Comparison of ENCODE assay signal across 20 mouse cellular contexts in the genomic region with DNA sequence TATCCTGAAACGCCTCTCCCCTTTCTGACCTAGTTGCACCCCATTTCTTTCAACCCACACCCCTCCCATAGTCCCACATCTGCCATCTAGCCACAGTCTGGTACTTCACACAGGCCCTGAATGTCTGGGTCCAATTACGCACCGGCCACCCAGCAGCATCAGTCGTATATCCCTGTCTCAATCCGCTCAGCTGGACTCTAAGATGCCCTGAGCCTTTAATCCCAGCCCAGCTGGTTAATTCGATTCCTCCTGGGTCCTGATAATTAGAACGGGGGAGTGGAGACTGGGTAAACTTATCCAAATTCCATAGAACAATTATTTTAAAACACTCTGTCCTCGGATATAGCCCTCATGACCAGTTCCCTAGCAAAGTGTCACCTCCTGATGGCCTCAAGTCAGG. TPM values are rescaled to one million over a fixed set of nuclear protein-coding genes. Genes with fewer than 3 reads are reported as not detected.
A peak's percentile ranks its signal among the peaks of the same experiment; 100 is the strongest.
DNase-seq lines count a peak whose midpoint lies in the region; ATAC-seq and TF ChIP-seq lines count a peak whose summit lies in the region.
"Had no signal": no experiment of that assay in that cellular context is flagged by ENCODE, and none has a peak within 500 bp of the region (broad histone marks: within the 10 kb centered on the region; RNA-seq: fewer than 3 reads in every experiment).

No protein-coding gene starts in this region.

- H3K4me1 ChIP-seq in liver, embryonic 12.5 days: peaks cover 92% of the 10 kb centered on the region
- H3K4me1 ChIP-seq in stomach, embryonic 16.5 days (ENCODE audit: control insufficient read depth, insufficient read depth, low read length): 0 out of 2 replicates have a peak, but pooled peaks cover 2% of the 10 kb centered on the region
- no peaks in the 10 kb centered on the region for H3K4me1 ChIP-seq in stomach, postnatal 0 days (replicated peaks; ENCODE audit: control insufficient read depth, insufficient read depth)
- H3K4me1 ChIP-seq: forebrain, embryonic 15.5 days had no signal

- peaks cover 64% of the 10 kb centered on the region for H3K36me3 ChIP-seq in liver, embryonic 12.5 days
- H3K36me3 ChIP-seq in stomach, embryonic 16.5 days (ENCODE audit: control insufficient read depth, insufficient read depth, low read length): no peaks in the 10 kb centered on the region
- no peaks in the 10 kb centered on the region for H3K36me3 ChIP-seq in stomach, postnatal 0 days (ENCODE audit: control insufficient read depth, insufficient read depth, low read length)
- H3K36me3 ChIP-seq: forebrain, embryonic 15.5 days; heart, embryonic 10.5 days had no signal

- 77% methylated on average over 8 of the region's 8 CpGs for WGBS in liver, embryonic 12.5 days (ENCODE audit: insufficient replicate concordance)
- 62% methylated on average over 8 of the region's 8 CpGs for WGBS in stomach, embryonic 16.5 days
- WGBS in stomach, postnatal 0 days: 50% methylated on average over 8 of the region's 8 CpGs

- TF ChIP-seq CTCF in stomach, postnatal 0 days (IDR thresholded peaks at IDR 0.05; ENCODE audit: low read depth): no peak

- TF ChIP-seq EP300 in stomach, postnatal 0 days (optimal IDR thresholded peaks at IDR 0.05): no peak

- H3K4me2 ChIP-seq in liver, embryonic 12.5 days: no peak overlapping the region
- no peak overlapping the region for H3K4me2 ChIP-seq in stomach, embryonic 16.5 days (ENCODE audit: low read depth, low read length)
- H3K4me2 ChIP-seq in stomach, postnatal 0 days (replicated peaks; ENCODE audit: low read depth): no peak overlapping the region
- H3K4me2 ChIP-seq: forebrain, embryonic 15.5 days; hindbrain, embryonic 13.5 days had no signal

- H3K9ac ChIP-seq in liver, embryonic 12.5 days: no peak overlapping the region
- peak overlapping the region; percentile 21; the same call in 1 of the 2 replicates for H3K9ac ChIP-seq in stomach, embryonic 16.5 days (ENCODE audit: low read length)
- no peak overlapping the region for H3K9ac ChIP-seq in stomach, postnatal 0 days (ENCODE audit: low read length)
- H3K9ac ChIP-seq: forebrain, embryonic 15.5 days; hindbrain, embryonic 13.5 days had no signal

- H3K27me3 ChIP-seq in liver, embryonic 12.5 days (replicated peaks): peaks cover 33% of the 10 kb centered on the region
- peaks cover 3% of the 10 kb centered on the region; the same call in 1 of the 2 replicates for H3K27me3 ChIP-seq in stomach, embryonic 16.5 days (ENCODE audit: control insufficient read depth, insufficient read depth, low read length)
- no peaks in the 10 kb centered on the region for H3K27me3 ChIP-seq in stomach, postnatal 0 days (ENCODE audit: control insufficient read depth, insufficient read depth, low read length)
- H3K27me3 ChIP-seq: forebrain, embryonic 15.5 days had no signal

- DNase-seq in liver (no peak), adipocyte (ENCODE audit: low spot score) (no peak)
- DNase-seq in stomach, postnatal 0 days (ENCODE audit: low spot score): no peak
- peak; percentile 39 for DNase-seq in retina, embryonic 14.5 days (ENCODE audit: low spot score)
- no peak for DNase-seq in layer of hippocampus, postnatal 36 days
- DNase-seq: adrenal gland, postnatal 14 days; cerebellum, adult 11-12 months; cerebellum, adult 9-10 months; cerebellum, postnatal 36 days; gastrocnemius, postnatal 36 days; heart, adult 11 months; heart, postnatal 10 days had no signal

- ATAC-seq in liver, embryonic 12.5 days: no peak
- ATAC-seq in stomach, embryonic 16.5 days (ENCODE audit: insufficient read depth, low FRiP score): no peak
- no peak for ATAC-seq in stomach, postnatal 0 days (ENCODE audit: low FRiP score, low TSS enrichment)
- ATAC-seq: forebrain, embryonic 15.5 days had no signal

- H3K9me3 ChIP-seq in liver, embryonic 12.5 days (replicated peaks): no peaks in the 10 kb centered on the region
- H3K9me3 ChIP-seq in stomach, embryonic 16.5 days (replicated peaks; ENCODE audit: control insufficient read depth, low read length): no peaks in the 10 kb centered on the region
- no peaks in the 10 kb centered on the region for H3K9me3 ChIP-seq in stomach, postnatal 0 days (ENCODE audit: control insufficient read depth, low read length)
- H3K9me3 ChIP-seq: forebrain, embryonic 15.5 days; heart, embryonic 10.5 days; hindbrain, embryonic 13.5 days had no signal

- no peak overlapping the region for H3K4me3 ChIP-seq in liver, embryonic 12.5 days
- H3K4me3 ChIP-seq in stomach, embryonic 16.5 days (replicated peaks; ENCODE audit: low read length): no peak overlapping the region
- no peak overlapping the region for H3K4me3 ChIP-seq in stomach, postnatal 0 days (ENCODE audit: low read depth, low read length)
- H3K4me3 ChIP-seq: forebrain, embryonic 15.5 days; heart, embryonic 10.5 days; hindbrain, embryonic 13.5 days had no signal

- H3K27ac ChIP-seq in liver, embryonic 12.5 days: peak overlapping the region; percentile 79
- no peak overlapping the region for H3K27ac ChIP-seq in stomach, embryonic 16.5 days (ENCODE audit: low read length)
- H3K27ac ChIP-seq in stomach, postnatal 0 days (replicated peaks): no peak overlapping the region
- H3K27ac ChIP-seq: forebrain, embryonic 15.5 days; heart, embryonic 10.5 days; hindbrain, embryonic 13.5 days had no signal

RNA-seq across cellular contexts. Expression of a gene that starts 9.6 kb away (rescaled TPM):
- 162 and 171 TPM in 2 replicates for polyA plus RNA-seq in liver, embryonic 12.5 days (2016; fragmentation: Nextera tagmentation; extraction: Ambion mirVana)
- 14.3 and 22.0 TPM in 2 replicates for polyA plus RNA-seq in stomach, embryonic 16.5 days (2015; fragmentation: Nextera tagmentation; extraction: Ambion mirVana)
- 6.6 and 6.8 TPM in 2 replicates for polyA plus RNA-seq in stomach, postnatal 0 days (2015; fragmentation: Nextera tagmentation; extraction: Ambion mirVana)
- total RNA-seq in layer of hippocampus, postnatal 36 days (2021): not detected
- total RNA-seq: adrenal gland, adult 18-20 months; gastrocnemius, postnatal 36 days; heart, postnatal 10 days had no signal
- polyA plus RNA-seq: C2C12; heart, embryonic 14.5 days had no signal

RNA-seq across cellular contexts. Expression of a gene that starts 14.4 kb away (rescaled TPM):
- polyA plus RNA-seq in liver, embryonic 12.5 days (2016; fragmentation: Nextera tagmentation; extraction: Ambion mirVana): 0.81 and 0.86 TPM in 2 replicates
- 1.7 and 1.8 TPM in 2 replicates for polyA plus RNA-seq in stomach, embryonic 16.5 days (2015; fragmentation: Nextera tagmentation; extraction: Ambion mirVana)
- polyA plus RNA-seq in stomach, postnatal 0 days (2015; fragmentation: Nextera tagmentation; extraction: Ambion mirVana): 0.45 and 0.71 TPM in 2 replicates
- 10 to 100 TPM; 11.8 to 12.1 TPM for total RNA-seq in layer of hippocampus, postnatal 36 days (2021)

RNA-seq across cellular contexts. Expression of a gene that starts 19.0 kb away (rescaled TPM):
- 21.1 and 21.2 TPM in 2 replicates for polyA plus RNA-seq in liver, embryonic 12.5 days (2016; fragmentation: Nextera tagmentation; extraction: Ambion mirVana)
- 18.9 and 19.1 TPM in 2 replicates for polyA plus RNA-seq in stomach, embryonic 16.5 days (2015; fragmentation: Nextera tagmentation; extraction: Ambion mirVana)
- polyA plus RNA-seq in stomach, postnatal 0 days (2015; fragmentation: Nextera tagmentation; extraction: Ambion mirVana): 10.2 and 11.3 TPM in 2 replicates
- 10 to 100 TPM; 52.0 to 53.4 TPM for total RNA-seq in layer of hippocampus, postnatal 36 days (2021)

RNA-seq across cellular contexts. Expression of a gene that starts 31.7 kb away (rescaled TPM):
- polyA plus RNA-seq in liver, embryonic 12.5 days (2016; fragmentation: Nextera tagmentation; extraction: Ambion mirVana): 79.8 and 86.3 TPM in 2 replicates
- polyA plus RNA-seq in stomach, embryonic 16.5 days (2015; fragmentation: Nextera tagmentation; extraction: Ambion mirVana): 104 and 113 TPM in 2 replicates
- polyA plus RNA-seq in stomach, postnatal 0 days (2015; fragmentation: Nextera tagmentation; extraction: Ambion mirVana): 65.4 and 66.3 TPM in 2 replicates
- 10 to 100 TPM; 66.8 to 71.9 TPM for total RNA-seq in layer of hippocampus, postnatal 36 days (2021)

RNA-seq across cellular contexts. Expression of a gene that starts 37.4 kb away (rescaled TPM):
- polyA plus RNA-seq in liver, embryonic 12.5 days (2016; fragmentation: Nextera tagmentation; extraction: Ambion mirVana): 5.3 and 6.6 TPM in 2 replicates
- 22.0 and 23.9 TPM in 2 replicates for polyA plus RNA-seq in stomach, embryonic 16.5 days (2015; fragmentation: Nextera tagmentation; extraction: Ambion mirVana)
- 7.5 and 9.1 TPM in 2 replicates for polyA plus RNA-seq in stomach, postnatal 0 days (2015; fragmentation: Nextera tagmentation; extraction: Ambion mirVana)
- 10 to 100 TPM; 57.8 to 71.0 TPM for total RNA-seq in layer of hippocampus, postnatal 36 days (2021)
